Mouse (Mus musculus) midbrain, embryonic 14.5 days (tissue): ENCODE results near the gene Pdk4. TPM values are rescaled to one million over a fixed set of nuclear protein-coding genes. Genes with fewer than 3 reads are reported as not detected.

Experiments used
- ATAC-seq: fragments of 200-750 bp; cut with Nextera tagmentation; 2 replicates; pipeline ENCODE4 v1.8.0; 2017; ENCODE audit warnings: moderate number of reproducible peaks, moderate library complexity; ENCODE audit not compliant: low FRiP score, low TSS enrichment
- DNase-seq: peaks from one replicate; pipeline ENCODE4 v3.0.0-alpha.2; 2015
- H3K27ac ChIP-seq: fragments of 300-500 bp; sonication (generic); replicated peaks from 2 replicates; pipeline ENCODE4 v1.5.1; 2014; ENCODE audit warnings: mild to moderate bottlenecking, low read depth, low read length, moderate library complexity
- H3K27me3 ChIP-seq: fragments of 300-500 bp; sonication (generic); 2 replicates; pipeline ENCODE4 v1.6.1; 2014; ENCODE audit warnings: low read length, control low read depth, mixed read lengths; ENCODE audit not compliant: control insufficient read depth, insufficient read depth
- H3K36me3 ChIP-seq: fragments of 300-500 bp; sonication (generic); 2 replicates; pipeline ENCODE4 v1.6.1; 2014; ENCODE audit warnings: low read length, control low read depth; ENCODE audit not compliant: control insufficient read depth, insufficient read depth
- H3K4me1 ChIP-seq: fragments of 300-500 bp; sonication (generic); 2 replicates; pipeline ENCODE4 v1.6.1; 2014; ENCODE audit warnings: mild to moderate bottlenecking, antibody characterized with exemption, low read length, control low read depth; ENCODE audit not compliant: control insufficient read depth, insufficient read depth
- H3K4me2 ChIP-seq: fragments of 300-500 bp; sonication (generic); 2 replicates; pipeline ENCODE4 v1.6.1; 2014; ENCODE audit warnings: mild to moderate bottlenecking, low read length, moderate library complexity
- H3K4me3 ChIP-seq: fragments of 300-500 bp; sonication (generic); replicated peaks from 2 replicates; pipeline ENCODE4 v1.5.1; 2014; ENCODE audit warnings: low read depth, low read length
- H3K9ac ChIP-seq: fragments of 300-500 bp; sonication (generic); replicated peaks from 2 replicates; pipeline ENCODE4 v1.6.1; 2014; ENCODE audit warnings: mild to moderate bottlenecking, low read length, moderate library complexity
- H3K9me3 ChIP-seq: fragments of 300-500 bp; sonication (generic); 2 replicates; pipeline ENCODE4 v1.6.1; 2016; ENCODE audit warnings: low read length, control low read depth, mixed read lengths; ENCODE audit not compliant: control insufficient read depth
- WGBS: fragments of 180-500 bp; shearing (Covaris S2); extraction: QIAGEN DNeasy Blood & Tissue Kit; methylation state at CpG from one replicate; pipeline ENCODE4 v1.1.7; 2014; 5-methylcytosine and 5-hydroxymethylcytosine counted together
- polyA plus RNA-seq: library from polyadenylated mRNA; unstranded; fragments of >200 nt; fragmentation: Nextera tagmentation; extraction: Ambion mirVana; gene quantifications from 2 replicates; pipeline ENCODE4 v1.2.1, GENCODE M21; 2014

The Pdk4 gene
- polyA plus RNA-seq, 1 experiment from 2014 or later = 1.6 TPM

GRCm38 (mm10) chr6:5441221-5441620 lies 54.9 kb downstream of the Pdk4 start:
- H3K4me3 ChIP-seq = no peak overlapping the region
- DNase-seq (no peak), ATAC-seq (no peak)
- no peak overlapping the region for H3K27ac ChIP-seq
- no peak overlapping the region for H3K9ac ChIP-seq
- no peaks in the 10 kb centered on the region for H3K9me3 ChIP-seq
- 0 out of 2 replicates have a peak, but pooled peaks cover 8% of the 10 kb centered on the region for H3K4me1 ChIP-seq
- WGBS = 93% methylated on average over 6 of the region's 6 CpGs
- no peaks in the 10 kb centered on the region for H3K27me3 ChIP-seq
- no peaks in the 10 kb centered on the region for H3K36me3 ChIP-seq
- no peak overlapping the region for H3K4me2 ChIP-seq

- Histone ChIP-seq H3K4me1 (0 out of 2 replicates have a peak, but pooled peaks cover 3% of the 10 kb centered on the region), H3K27ac (no peak overlapping the region), H3K9me3 (no peaks in the 10 kb centered on the region), H3K4me2 (no peak overlapping the region), H3K4me3 (no peak overlapping the region), H3K9ac (no peak overlapping the region), H3K36me3 (no peaks in the 10 kb centered on the region), H3K27me3 (no peaks in the 10 kb centered on the region)
- DNase-seq (peak; percentile 20), ATAC-seq (no peak)
- 57% methylated on average over 4 of the region's 4 CpGs for WGBS
Observed at GRCm38 (mm10) chr6:5437757-5438156, 58.4 kb downstream of the Pdk4 start.

GRCm38 (mm10) chr6:5433887-5434286 lies 62.2 kb downstream of the Pdk4 start:
- ATAC-seq = no peak
- Histone ChIP-seq H3K4me3 (no peak overlapping the region), H3K9ac (no peak overlapping the region), H3K4me2 (no peak overlapping the region), H3K27ac (no peak overlapping the region), H3K27me3 (no peaks in the 10 kb centered on the region), H3K9me3 (no peaks in the 10 kb centered on the region), H3K4me1 (no peaks in the 10 kb centered on the region), H3K36me3 (no peaks in the 10 kb centered on the region)
- DNase-seq = no peak
- 90% methylated on average over 2 of the region's 2 CpGs for WGBS

Other genes starting within 250 kb of the Pdk4 start
- gene Pon3, start 240.0 kb downstream of the Pdk4 start, polyA plus RNA-seq = 2.6 and 3.7 TPM in 2 replicates
- 16.9 and 19.4 TPM in 2 replicates for gene Pon2, start 197.9 kb downstream of the Pdk4 start, polyA plus RNA-seq
- 13.6 and 13.8 TPM in 2 replicates for gene Asb4, start 112.9 kb downstream of the Pdk4 start, polyA plus RNA-seq
- gene Dync1i1, start 229.3 kb upstream of the Pdk4 start, polyA plus RNA-seq = 10.3 and 13.2 TPM in 2 replicates